In genomic region chrX:53231965-53232364, GRCm38 (mm10) we compare ENCODE assay signal across 9 mouse cellular contexts. TPM values are rescaled to one million over a fixed set of nuclear protein-coding genes. Genes with fewer than 3 reads are reported as not detected.
A peak's percentile ranks its signal among the peaks of the same experiment; 100 is the strongest.
DNase-seq lines count a peak whose midpoint lies in the region; ATAC-seq and TF ChIP-seq lines count a peak whose summit lies in the region.
"Had no signal": no experiment of that assay in that cellular context is flagged by ENCODE, and none has a peak within 500 bp of the region (broad histone marks: within the 10 kb centered on the region; RNA-seq: fewer than 3 reads in every experiment).

No protein-coding gene starts in this region.

- ATAC-seq in embryonic facial prominence, embryonic 11.5 days (replicated peaks; ENCODE audit: insufficient number of reproducible peaks, low FRiP score, low TSS enrichment, low read depth) = no peak
- ATAC-seq in heart, postnatal 0 days (ENCODE audit: insufficient read depth, low read depth) = peak; percentile 33; the same call in 1 of the 2 replicates
- ATAC-seq in liver, embryonic 11.5 days (replicated peaks; ENCODE audit: low FRiP score) = no peak
- ATAC-seq in stomach, embryonic 14.5 days (ENCODE audit: insufficient number of reproducible peaks, insufficient read depth, low FRiP score, low read depth) = no peak
- ATAC-seq in activated CD4-positive, CD25-positive, alpha-beta regulatory T cell, adult 4 months = no peak
- ATAC-seq: Patski had no signal

- H3K4me1 ChIP-seq in kidney, adult 2 months (ENCODE audit: control insufficient read depth, insufficient read depth, low read length) = no peaks in the 10 kb centered on the region
- no peaks in the 10 kb centered on the region for H3K4me1 ChIP-seq in embryonic facial prominence, embryonic 11.5 days (ENCODE audit: control insufficient read depth, insufficient read depth, low read length)
- no peaks in the 10 kb centered on the region for H3K4me1 ChIP-seq in heart, postnatal 0 days (ENCODE audit: control insufficient read depth, insufficient read depth)
- H3K4me1 ChIP-seq in liver, embryonic 11.5 days (replicated peaks; ENCODE audit: control insufficient read depth, insufficient read depth, low read length) = no peaks in the 10 kb centered on the region; the same call in 1 of the 2 replicates
- H3K4me1 ChIP-seq in stomach, embryonic 14.5 days (ENCODE audit: control insufficient read depth, insufficient read depth, low read length) = no peaks in the 10 kb centered on the region

- no peaks in the 10 kb centered on the region for H3K36me3 ChIP-seq in kidney, adult 2 months (ENCODE audit: control insufficient read depth, insufficient read depth, low read length)
- no peaks in the 10 kb centered on the region for H3K36me3 ChIP-seq in embryonic facial prominence, embryonic 11.5 days (replicated peaks; ENCODE audit: control insufficient read depth, insufficient read depth, low read depth, low read length)
- no peaks in the 10 kb centered on the region for H3K36me3 ChIP-seq in heart, postnatal 0 days (replicated peaks; ENCODE audit: control insufficient read depth, insufficient read depth, low read length)
- H3K36me3 ChIP-seq in liver, embryonic 11.5 days (ENCODE audit: control insufficient read depth, insufficient read depth, low read length) = no peaks in the 10 kb centered on the region
- no peaks in the 10 kb centered on the region for H3K36me3 ChIP-seq in stomach, embryonic 14.5 days (ENCODE audit: control insufficient read depth, insufficient read depth, low read length)

- H3K4me3 ChIP-seq in kidney, adult 2 months (ENCODE audit: insufficient read depth, low read depth, low read length) = no peak overlapping the region
- H3K4me3 ChIP-seq in embryonic facial prominence, embryonic 11.5 days (ENCODE audit: low read depth, low read length) = no peak overlapping the region
- peak overlapping the region; percentile 36 for H3K4me3 ChIP-seq in heart, postnatal 0 days (ENCODE audit: low read depth, low read length)
- H3K4me3 ChIP-seq in liver, embryonic 11.5 days (ENCODE audit: low read depth, low read length) = peak overlapping the region; percentile 22; the same call in 1 of the 2 replicates
- H3K4me3 ChIP-seq in stomach, embryonic 14.5 days (ENCODE audit: low read depth, low read length) = peak overlapping the region; percentile 12; the same call in 1 of the 2 replicates

- TF ChIP-seq CTCF in kidney, adult 2 months (conservative IDR thresholded peaks at IDR 0.05; ENCODE audit: insufficient read depth, insufficient read length, low read depth, low read length) = no peak
- TF ChIP-seq CTCF in heart, postnatal 0 days (IDR thresholded peaks at IDR 0.05; ENCODE audit: low read depth) = no peak

- 6% methylated on average over 13 of the region's 13 CpGs for WGBS in kidney, adult 2 months
- WGBS in embryonic facial prominence, embryonic 11.5 days = 38% methylated on average over 13 of the region's 13 CpGs
- 29% methylated on average over 13 of the region's 13 CpGs for WGBS in heart, postnatal 0 days
- 23% methylated on average over 13 of the region's 13 CpGs for WGBS in liver, embryonic 11.5 days
- 37% methylated on average over 13 of the region's 13 CpGs for WGBS in stomach, embryonic 14.5 days

- peak overlapping the region; percentile 39; the same call in 1 of the 2 replicates for H3K9ac ChIP-seq in embryonic facial prominence, embryonic 11.5 days (replicated peaks; ENCODE audit: low read length)
- peak overlapping the region; percentile 40 for H3K9ac ChIP-seq in heart, postnatal 0 days (replicated peaks; ENCODE audit: low read depth, low read length)
- peak overlapping the region; percentile 36; the same call in 1 of the 2 replicates for H3K9ac ChIP-seq in liver, embryonic 11.5 days (ENCODE audit: low read depth, low read length)
- no peak overlapping the region; the same call in 1 of the 2 replicates for H3K9ac ChIP-seq in stomach, embryonic 14.5 days (replicated peaks; ENCODE audit: low read depth, low read length)

- peak overlapping the region; percentile 31; the same call in 1 of the 2 replicates for H3K4me2 ChIP-seq in embryonic facial prominence, embryonic 11.5 days (ENCODE audit: low read depth, low read length)
- H3K4me2 ChIP-seq in heart, postnatal 0 days (ENCODE audit: low read depth, low read length) = peak overlapping the region; percentile 60
- peak overlapping the region; percentile 66 for H3K4me2 ChIP-seq in liver, embryonic 11.5 days
- H3K4me2 ChIP-seq in stomach, embryonic 14.5 days (replicated peaks; ENCODE audit: low read depth, low read length) = peak overlapping the region; percentile 48

- no peak for TF ChIP-seq EP300 in heart, postnatal 0 days (IDR thresholded peaks at IDR 0.05; ENCODE audit: low read depth)

- DNase-seq in kidney, adult 2 months = peak; percentile 11
- DNase-seq in kidney, adult 18-20 months = no peak
- peak; percentile 27 for DNase-seq in embryonic facial prominence, embryonic 11.5 days (ENCODE audit: low spot score)
- peak; percentile 63 for DNase-seq in heart, postnatal 0 days (ENCODE audit: low spot score)
- no peak for DNase-seq in liver, embryonic 11.5 days (ENCODE audit: low spot score)
- no peak for DNase-seq in ovary, postnatal 14 days (ENCODE audit: low spot score)

- H3K27me3 ChIP-seq in kidney, adult 2 months (replicated peaks; ENCODE audit: control insufficient read depth, insufficient read depth, low read length) = no peaks in the 10 kb centered on the region
- no peaks in the 10 kb centered on the region for H3K27me3 ChIP-seq in embryonic facial prominence, embryonic 11.5 days (ENCODE audit: control insufficient read depth, insufficient read depth, low read length)
- no peaks in the 10 kb centered on the region for H3K27me3 ChIP-seq in heart, postnatal 0 days (ENCODE audit: control insufficient read depth, insufficient read depth, low read length)
- no peaks in the 10 kb centered on the region for H3K27me3 ChIP-seq in liver, embryonic 11.5 days (replicated peaks; ENCODE audit: control insufficient read depth, insufficient read depth, low read length)
- no peaks in the 10 kb centered on the region for H3K27me3 ChIP-seq in stomach, embryonic 14.5 days (ENCODE audit: control insufficient read depth, insufficient read depth, low read length)

- no peak overlapping the region for H3K27ac ChIP-seq in kidney, adult 2 months (ENCODE audit: insufficient read depth, low read depth, low read length)
- 0 out of 2 replicates have a peak overlapping the region, but pooled peaks have one; percentile 31 for H3K27ac ChIP-seq in embryonic facial prominence, embryonic 11.5 days (replicated peaks; ENCODE audit: low read depth, low read length)
- H3K27ac ChIP-seq in heart, postnatal 0 days (ENCODE audit: low read depth) = peak overlapping the region; percentile 84
- H3K27ac ChIP-seq in liver, embryonic 11.5 days (ENCODE audit: low read depth, low read length) = no peak overlapping the region
- H3K27ac ChIP-seq in stomach, embryonic 14.5 days (ENCODE audit: low read length) = peak overlapping the region; percentile 44; the same call in 1 of the 2 replicates

- TF ChIP-seq POLR2A in kidney, adult 2 months (IDR thresholded peaks at IDR 0.05; ENCODE audit: low read depth, low read length) = no peak

- H3K9me3 ChIP-seq in embryonic facial prominence, embryonic 11.5 days (replicated peaks; ENCODE audit: control insufficient read depth, low read length) = no peaks in the 10 kb centered on the region
- H3K9me3 ChIP-seq in heart, postnatal 0 days (replicated peaks; ENCODE audit: control insufficient read depth, low read length) = no peaks in the 10 kb centered on the region
- H3K9me3 ChIP-seq in liver, embryonic 11.5 days (ENCODE audit: control insufficient read depth, low read length) = no peaks in the 10 kb centered on the region
- H3K9me3 ChIP-seq in stomach, embryonic 14.5 days (ENCODE audit: control insufficient read depth, low read depth, low read length) = no peaks in the 10 kb centered on the region

RNA-seq across cellular contexts. Expression of gene Plac1, which starts 7.9 kb away (rescaled TPM):
- polyA plus RNA-seq in kidney, adult 2 months (2012; rRNA removed) = not detected in 2 replicates
- 6.6 and 7.4 TPM in 2 replicates for polyA plus RNA-seq in embryonic facial prominence, embryonic 11.5 days (2014; fragmentation: Nextera tagmentation; extraction: Ambion mirVana)
- 2.7 TPM in 1 of 2 replicates, not detected in the other for total RNA-seq in heart, postnatal 0 days (2014; rRNA removed; ENCODE audit: low replicate concordance)
- 1.9 and 2.0 TPM in 2 replicates for polyA plus RNA-seq in heart, postnatal 0 days (2015; fragmentation: Nextera tagmentation; extraction: Ambion mirVana)
- 3.6 and 4.3 TPM in 2 replicates for polyA plus RNA-seq in liver, embryonic 11.5 days (2014; fragmentation: Nextera tagmentation; extraction: Ambion mirVana)
- polyA plus RNA-seq in stomach, embryonic 14.5 days (2014; fragmentation: Nextera tagmentation; extraction: Ambion mirVana) = 13.7 and 15.3 TPM in 2 replicates
- not detected for polyA plus RNA-seq in activated CD4-positive, CD25-positive, alpha-beta regulatory T cell, adult 4 months (2017; shearing (Covaris generic))

RNA-seq across cellular contexts. Expression of gene Fam122b, which starts 37.6 kb away (rescaled TPM):
- 1.6 and 2.7 TPM in 2 replicates for polyA plus RNA-seq in kidney, adult 2 months (2012; rRNA removed)
- 10.6 and 12.6 TPM in 2 replicates for polyA plus RNA-seq in embryonic facial prominence, embryonic 11.5 days (2014; fragmentation: Nextera tagmentation; extraction: Ambion mirVana)
- 19.1 and 21.7 TPM in 2 replicates for total RNA-seq in heart, postnatal 0 days (2014; rRNA removed; ENCODE audit: low replicate concordance)
- polyA plus RNA-seq in heart, postnatal 0 days (2015; fragmentation: Nextera tagmentation; extraction: Ambion mirVana) = 17.2 and 19.1 TPM in 2 replicates
- 11.1 and 13.5 TPM in 2 replicates for polyA plus RNA-seq in liver, embryonic 11.5 days (2014; fragmentation: Nextera tagmentation; extraction: Ambion mirVana)
- polyA plus RNA-seq in stomach, embryonic 14.5 days (2014; fragmentation: Nextera tagmentation; extraction: Ambion mirVana) = 12.4 TPM in 2 replicates
- polyA plus RNA-seq in activated CD4-positive, CD25-positive, alpha-beta regulatory T cell, adult 4 months (2017; shearing (Covaris generic)) = 1 to 10 TPM; 3.1 to 4.6 TPM

RNA-seq across cellular contexts. Expression of gene Fam122c, which starts 41.3 kb away (rescaled TPM):
- polyA plus RNA-seq in kidney, adult 2 months (2012; rRNA removed) = not detected in 2 replicates
- polyA plus RNA-seq in embryonic facial prominence, embryonic 11.5 days (2014; fragmentation: Nextera tagmentation; extraction: Ambion mirVana) = not detected in 2 replicates
- not detected in 2 replicates for total RNA-seq in heart, postnatal 0 days (2014; rRNA removed; ENCODE audit: low replicate concordance)
- polyA plus RNA-seq in heart, postnatal 0 days (2015; fragmentation: Nextera tagmentation; extraction: Ambion mirVana) = not detected in 2 replicates
- polyA plus RNA-seq in liver, embryonic 11.5 days (2014; fragmentation: Nextera tagmentation; extraction: Ambion mirVana) = not detected in 2 replicates
- polyA plus RNA-seq in stomach, embryonic 14.5 days (2014; fragmentation: Nextera tagmentation; extraction: Ambion mirVana) = not detected in 2 replicates
- not detected for polyA plus RNA-seq in activated CD4-positive, CD25-positive, alpha-beta regulatory T cell, adult 4 months (2017; shearing (Covaris generic))
- polyA plus RNA-seq: Patski had no signal

Comparison
In these comparisons a context has a peak if more than half of its experiments do, and no peak if none do; other contexts are left out.
1. DNase-seq: peak in kidney, adult 2 months (single experiment), embryonic facial prominence, embryonic 11.5 days (single experiment) and heart, postnatal 0 days (single experiment); none in kidney, adult 18-20 months (single experiment), liver, embryonic 11.5 days (single experiment) and ovary, postnatal 14 days (single experiment).
2. H3K27ac ChIP-seq: peak in embryonic facial prominence, embryonic 11.5 days (single experiment), heart, postnatal 0 days (single experiment) and stomach, embryonic 14.5 days (single experiment); none in kidney, adult 2 months (single experiment) and liver, embryonic 11.5 days (single experiment).
3. H3K4me3 ChIP-seq: peak in heart, postnatal 0 days (single experiment), liver, embryonic 11.5 days (single experiment) and stomach, embryonic 14.5 days (single experiment); none in kidney, adult 2 months (single experiment) and embryonic facial prominence, embryonic 11.5 days (single experiment).
4. Peak in every context shown above with its lines, with median percentiles within 50 percentile points of each other: H3K4me2 ChIP-seq.